Mouse (Mus musculus): ENCODE measurements around the gene Bicd2. TPM values are rescaled to one million over a fixed set of nuclear protein-coding genes. Genes with fewer than 3 reads are reported as not detected.

The Bicd2 gene
- polyA plus RNA-seq, 1 experiment from 2014 or later, result 34.0 TPM

GRCm38 (mm10) chr13:49420754-49421605 lies 79.6 kb downstream of the Bicd2 start, which contains the start of gene Ippk:
TSS of gene Ippk (plus strand) at chr13:49421249.
- Histone ChIP-seq H3K4me1 (ENCODE audit: control insufficient read depth, insufficient read depth, low read length) (peaks cover 13% of the 10 kb centered on the region), H3K4me3 (ENCODE audit: low read depth, low read length) (peak within 1 kb of the TSS; percentile 88), H3K27ac (ENCODE audit: low read depth, low read length) (peak within 1 kb of the TSS; percentile 85), H3K27me3 (ENCODE audit: control insufficient read depth, insufficient read depth, low read length) (no peaks in the 10 kb centered on the region), H3K9me3 (replicated peaks; ENCODE audit: control insufficient read depth, low read length) (no peaks in the 10 kb centered on the region), H3K36me3 (ENCODE audit: control insufficient read depth, insufficient read depth, low read length) (no peaks in the 10 kb centered on the region), H3K4me2 (peak within 1 kb of the TSS; percentile 96), H3K9ac (ENCODE audit: low read depth, low read length) (peak within 1 kb of the TSS; percentile 89)
- ATAC-seq (replicated peaks; ENCODE audit: insufficient number of reproducible peaks, low FRiP score, low TSS enrichment), result peak; percentile 97
- WGBS (ENCODE audit: insufficient replicate concordance), result under 1% methylated on average over 69 of the region's 69 CpGs

GRCm38 (mm10) chr13:49421606-49421917 lies 80.2 kb downstream of the Bicd2 start:
- peak; percentile 23 for ATAC-seq (replicated peaks; ENCODE audit: insufficient number of reproducible peaks, low FRiP score, low TSS enrichment)
- Histone ChIP-seq H3K4me2 (peak overlapping the region; percentile 96), H3K36me3 (ENCODE audit: control insufficient read depth, insufficient read depth, low read length) (no peaks in the 10 kb centered on the region), H3K4me3 (ENCODE audit: low read depth, low read length) (peak overlapping the region; percentile 88), H3K27me3 (ENCODE audit: control insufficient read depth, insufficient read depth, low read length) (no peaks in the 10 kb centered on the region), H3K9ac (ENCODE audit: low read depth, low read length) (peak overlapping the region; percentile 80), H3K9me3 (replicated peaks; ENCODE audit: control insufficient read depth, low read length) (no peaks in the 10 kb centered on the region), H3K4me1 (ENCODE audit: control insufficient read depth, insufficient read depth, low read length) (peaks cover 13% of the 10 kb centered on the region), H3K27ac (ENCODE audit: low read depth, low read length) (0 out of 2 replicates have a peak overlapping the region, but pooled peaks have one; percentile 85)
- WGBS (ENCODE audit: insufficient replicate concordance), result 2% methylated on average over 15 of the region's 15 CpGs

GRCm38 (mm10) chr13:49421959-49422358 lies 80.6 kb downstream of the Bicd2 start:
- peak overlapping the region; percentile 96 for H3K4me2 ChIP-seq
- 17% methylated on average over 4 of the region's 4 CpGs for WGBS (ENCODE audit: insufficient replicate concordance)
- H3K27ac ChIP-seq (ENCODE audit: low read depth, low read length), result no peak overlapping the region
- no peak; the same call in 1 of the 2 replicates for ATAC-seq (replicated peaks; ENCODE audit: insufficient number of reproducible peaks, low FRiP score, low TSS enrichment)
- no peaks in the 10 kb centered on the region for H3K27me3 ChIP-seq (ENCODE audit: control insufficient read depth, insufficient read depth, low read length)
- peak overlapping the region; percentile 88 for H3K4me3 ChIP-seq (ENCODE audit: low read depth, low read length)
- no peaks in the 10 kb centered on the region for H3K9me3 ChIP-seq (replicated peaks; ENCODE audit: control insufficient read depth, low read length)
- peak overlapping the region; percentile 80 for H3K9ac ChIP-seq (ENCODE audit: low read depth, low read length)
- H3K36me3 ChIP-seq (ENCODE audit: control insufficient read depth, insufficient read depth, low read length), result no peaks in the 10 kb centered on the region
- H3K4me1 ChIP-seq (ENCODE audit: control insufficient read depth, insufficient read depth, low read length), result peaks cover 16% of the 10 kb centered on the region

- Histone ChIP-seq H3K9ac (ENCODE audit: low read depth, low read length) (no peak overlapping the region), H3K27me3 (ENCODE audit: control insufficient read depth, insufficient read depth, low read length) (no peaks in the 10 kb centered on the region), H3K36me3 (ENCODE audit: control insufficient read depth, insufficient read depth, low read length) (no peaks in the 10 kb centered on the region), H3K4me1 (ENCODE audit: control insufficient read depth, insufficient read depth, low read length) (peaks cover 25% of the 10 kb centered on the region), H3K9me3 (replicated peaks; ENCODE audit: control insufficient read depth, low read length) (no peaks in the 10 kb centered on the region), H3K4me2 (no peak overlapping the region), H3K4me3 (ENCODE audit: low read depth, low read length) (no peak overlapping the region), H3K27ac (ENCODE audit: low read depth, low read length) (no peak overlapping the region)
- 84% methylated on average over 3 of the region's 3 CpGs for WGBS (ENCODE audit: insufficient replicate concordance)
- ATAC-seq (replicated peaks; ENCODE audit: insufficient number of reproducible peaks, low FRiP score, low TSS enrichment), result no peak
These were observed 85.4 kb downstream of the Bicd2 start for GRCm38 (mm10) chr13:49426736-49427135.

GRCm38 (mm10) chr13:49428042-49428675 lies 86.8 kb downstream of the Bicd2 start:
- no peak for ATAC-seq (replicated peaks; ENCODE audit: insufficient number of reproducible peaks, low FRiP score, low TSS enrichment)
- 98% methylated on average over 1 of the region's 1 CpGs for WGBS (ENCODE audit: insufficient replicate concordance)
- H3K4me1 ChIP-seq (ENCODE audit: control insufficient read depth, insufficient read depth, low read length), result peaks cover 13% of the 10 kb centered on the region
- no peak overlapping the region for H3K4me2 ChIP-seq
- H3K9me3 ChIP-seq (replicated peaks; ENCODE audit: control insufficient read depth, low read length), result no peaks in the 10 kb centered on the region
- no peaks in the 10 kb centered on the region for H3K36me3 ChIP-seq (ENCODE audit: control insufficient read depth, insufficient read depth, low read length)
- H3K27ac ChIP-seq (ENCODE audit: low read depth, low read length), result no peak overlapping the region
- H3K27me3 ChIP-seq (ENCODE audit: control insufficient read depth, insufficient read depth, low read length), result no peaks in the 10 kb centered on the region
- H3K4me3 ChIP-seq (ENCODE audit: low read depth, low read length), result no peak overlapping the region
- H3K9ac ChIP-seq (ENCODE audit: low read depth, low read length), result 0 out of 2 replicates have a peak overlapping the region, but pooled peaks have one; percentile 23

GRCm38 (mm10) chr13:49430529-49430928 lies 89.1 kb downstream of the Bicd2 start:
- Histone ChIP-seq H3K9me3 (replicated peaks; ENCODE audit: control insufficient read depth, low read length) (no peaks in the 10 kb centered on the region), H3K4me1 (ENCODE audit: control insufficient read depth, insufficient read depth, low read length) (peaks cover 14% of the 10 kb centered on the region), H3K4me2 (no peak overlapping the region), H3K36me3 (ENCODE audit: control insufficient read depth, insufficient read depth, low read length) (0 out of 2 replicates have a peak, but pooled peaks cover under 1% of the 10 kb centered on the region), H3K4me3 (ENCODE audit: low read depth, low read length) (no peak overlapping the region), H3K27me3 (ENCODE audit: control insufficient read depth, insufficient read depth, low read length) (no peaks in the 10 kb centered on the region), H3K27ac (ENCODE audit: low read depth, low read length) (no peak overlapping the region), H3K9ac (ENCODE audit: low read depth, low read length) (no peak overlapping the region)
- ATAC-seq (replicated peaks; ENCODE audit: insufficient number of reproducible peaks, low FRiP score, low TSS enrichment), result no peak
- WGBS (ENCODE audit: insufficient replicate concordance), result 55% methylated on average over 4 of the region's 4 CpGs

GRCm38 (mm10) chr13:49433268-49434029 lies 92.1 kb downstream of the Bicd2 start:
- H3K27ac ChIP-seq (ENCODE audit: low read depth, low read length), result no peak overlapping the region
- H3K9me3 ChIP-seq (replicated peaks; ENCODE audit: control insufficient read depth, low read length), result no peaks in the 10 kb centered on the region
- H3K9ac ChIP-seq (ENCODE audit: low read depth, low read length), result no peak overlapping the region
- 0 out of 2 replicates have a peak, but pooled peaks cover 3% of the 10 kb centered on the region for H3K36me3 ChIP-seq (ENCODE audit: control insufficient read depth, insufficient read depth, low read length)
- 89% methylated on average over 2 of the region's 2 CpGs for WGBS (ENCODE audit: insufficient replicate concordance)
- no peak for ATAC-seq (replicated peaks; ENCODE audit: insufficient number of reproducible peaks, low FRiP score, low TSS enrichment)
- H3K4me2 ChIP-seq, result no peak overlapping the region
- no peak overlapping the region for H3K4me3 ChIP-seq (ENCODE audit: low read depth, low read length)
- H3K4me1 ChIP-seq (ENCODE audit: control insufficient read depth, insufficient read depth, low read length), result peaks cover 11% of the 10 kb centered on the region
- H3K27me3 ChIP-seq (ENCODE audit: control insufficient read depth, insufficient read depth, low read length), result no peaks in the 10 kb centered on the region

GRCm38 (mm10) chr13:49435745-49436144 lies 94.4 kb downstream of the Bicd2 start:
- Histone ChIP-seq H3K27me3 (ENCODE audit: control insufficient read depth, insufficient read depth, low read length) (no peaks in the 10 kb centered on the region), H3K27ac (ENCODE audit: low read depth, low read length) (peak overlapping the region; percentile 29), H3K4me1 (ENCODE audit: control insufficient read depth, insufficient read depth, low read length) (peaks cover 8% of the 10 kb centered on the region), H3K4me2 (no peak overlapping the region), H3K9me3 (replicated peaks; ENCODE audit: control insufficient read depth, low read length) (no peaks in the 10 kb centered on the region), H3K36me3 (ENCODE audit: control insufficient read depth, insufficient read depth, low read length) (0 out of 2 replicates have a peak, but pooled peaks cover 3% of the 10 kb centered on the region), H3K4me3 (ENCODE audit: low read depth, low read length) (no peak overlapping the region), H3K9ac (ENCODE audit: low read depth, low read length) (no peak overlapping the region)
- ATAC-seq (replicated peaks; ENCODE audit: insufficient number of reproducible peaks, low FRiP score, low TSS enrichment), result no peak; the same call in 1 of the 2 replicates
- WGBS (ENCODE audit: insufficient replicate concordance), result 67% methylated on average over 1 of the region's 1 CpGs

All from heart, embryonic 11.5 days (tissue).